Mouse (Mus musculus): ENCODE data around the gene Als2cl. TPM values are rescaled to one million over a fixed set of nuclear protein-coding genes. Genes with fewer than 3 reads are reported as not detected.

Als2cl gene
- polyA plus RNA-seq, 1 experiment from 2014 or later, result 2.7 TPM

GRCm38 (mm10) chr9:110875288-110875695 lies 4.4 kb upstream of the Als2cl start:
- H3K4me1 ChIP-seq (ENCODE audit: control insufficient read depth, insufficient read depth, low read depth, low read length), result peaks cover 34% of the 10 kb centered on the region
- peaks cover 4% of the 10 kb centered on the region for H3K27me3 ChIP-seq (replicated peaks; ENCODE audit: control insufficient read depth, insufficient read depth, low read length)
- no peak overlapping the region for H3K4me2 ChIP-seq (ENCODE audit: low read length)
- H3K4me3 ChIP-seq (ENCODE audit: low read length), result no peak overlapping the region
- no peak; the same call in 1 of the 2 replicates for ATAC-seq
- 9% methylated on average over 6 of the region's 6 CpGs for WGBS
- H3K27ac ChIP-seq (ENCODE audit: low read depth, low read length), result peak overlapping the region; percentile 58
- no peak overlapping the region for H3K9ac ChIP-seq (ENCODE audit: low read depth, low read length)
- H3K36me3 ChIP-seq (ENCODE audit: control insufficient read depth, insufficient read depth, low read length), result no peaks in the 10 kb centered on the region
- H3K9me3 ChIP-seq (ENCODE audit: control insufficient read depth, low read length), result no peaks in the 10 kb centered on the region

- Histone ChIP-seq H3K4me1 (ENCODE audit: control insufficient read depth, insufficient read depth, low read depth, low read length) (peaks cover 41% of the 10 kb centered on the region), H3K27ac (ENCODE audit: low read depth, low read length) (no peak overlapping the region), H3K4me3 (ENCODE audit: low read length) (no peak overlapping the region), H3K36me3 (ENCODE audit: control insufficient read depth, insufficient read depth, low read length) (no peaks in the 10 kb centered on the region), H3K9ac (ENCODE audit: low read depth, low read length) (no peak overlapping the region), H3K4me2 (ENCODE audit: low read length) (no peak overlapping the region), H3K9me3 (ENCODE audit: control insufficient read depth, low read length) (no peaks in the 10 kb centered on the region), H3K27me3 (replicated peaks; ENCODE audit: control insufficient read depth, insufficient read depth, low read length) (peaks cover 15% of the 10 kb centered on the region)
- 100% methylated on average over 1 of the region's 1 CpGs for WGBS
- no peak for ATAC-seq
These were observed 2.3 kb upstream of the Als2cl start for GRCm38 (mm10) chr9:110877353-110877752.

GRCm38 (mm10) chr9:110877888-110878287 lies 1.8 kb upstream of the Als2cl start:
- ATAC-seq, result peak; percentile 27; the same call in 1 of the 2 replicates
- Histone ChIP-seq H3K9ac (ENCODE audit: low read depth, low read length) (no peak overlapping the region), H3K27ac (ENCODE audit: low read depth, low read length) (no peak overlapping the region), H3K4me2 (ENCODE audit: low read length) (no peak overlapping the region), H3K27me3 (replicated peaks; ENCODE audit: control insufficient read depth, insufficient read depth, low read length) (peaks cover 15% of the 10 kb centered on the region), H3K36me3 (ENCODE audit: control insufficient read depth, insufficient read depth, low read length) (no peaks in the 10 kb centered on the region), H3K9me3 (ENCODE audit: control insufficient read depth, low read length) (no peaks in the 10 kb centered on the region), H3K4me1 (ENCODE audit: control insufficient read depth, insufficient read depth, low read depth, low read length) (peaks cover 41% of the 10 kb centered on the region), H3K4me3 (ENCODE audit: low read length) (no peak overlapping the region)
- 77% methylated on average over 5 of the region's 5 CpGs for WGBS

DNA sequence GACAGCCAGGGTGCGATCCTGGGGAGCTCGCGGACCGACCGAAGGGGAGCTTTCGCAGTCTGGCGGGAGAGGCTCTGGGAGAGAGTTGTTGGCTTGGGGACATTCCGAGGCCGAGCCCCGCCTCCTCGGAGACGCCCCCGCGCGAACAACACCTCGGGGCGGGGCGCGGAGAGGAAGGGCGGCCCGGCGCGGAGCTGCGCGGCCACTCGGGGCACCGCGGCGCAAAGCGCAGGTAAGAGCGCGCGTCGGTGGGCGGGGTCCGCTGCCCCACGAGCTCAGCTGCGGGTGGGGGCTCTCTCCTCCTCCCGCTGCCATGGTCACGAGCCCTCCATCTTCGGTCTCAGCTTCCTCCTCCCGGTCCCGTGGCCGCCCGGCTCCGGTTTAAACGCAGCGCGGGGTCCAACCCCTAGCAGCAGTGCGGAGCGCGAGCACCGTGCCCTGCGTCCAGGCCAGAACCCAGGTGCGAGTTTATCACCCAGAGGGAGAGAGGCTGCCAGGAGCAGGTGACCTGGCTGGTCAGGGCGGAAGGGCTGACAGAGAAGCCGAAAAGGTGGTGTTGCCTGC lies 410 bp downstream of the Als2cl start, which contains the start of gene Tmie:
TSS of gene Tmie (minus strand) at position 116 of the 564 bp plus-strand sequence.
- Histone ChIP-seq H3K4me1 (ENCODE audit: control insufficient read depth, insufficient read depth, low read depth, low read length) (peaks cover 24% of the 10 kb centered on the region), H3K27ac (ENCODE audit: low read depth, low read length) (peak within 1 kb of the TSS; percentile 73), H3K4me2 (ENCODE audit: low read length) (peak within 1 kb of the TSS; percentile 97), H3K4me3 (ENCODE audit: low read length) (peak within 1 kb of the TSS; percentile 61), H3K9ac (ENCODE audit: low read depth, low read length) (peak within 1 kb of the TSS; percentile 69), H3K27me3 (replicated peaks; ENCODE audit: control insufficient read depth, insufficient read depth, low read length) (peaks cover 15% of the 10 kb centered on the region), H3K36me3 (ENCODE audit: control insufficient read depth, insufficient read depth, low read length) (no peaks in the 10 kb centered on the region), H3K9me3 (ENCODE audit: control insufficient read depth, low read length) (no peaks in the 10 kb centered on the region)
- ATAC-seq, result peak; percentile 63
- under 1% methylated on average over 38 of the region's 57 CpGs for WGBS

DNA sequence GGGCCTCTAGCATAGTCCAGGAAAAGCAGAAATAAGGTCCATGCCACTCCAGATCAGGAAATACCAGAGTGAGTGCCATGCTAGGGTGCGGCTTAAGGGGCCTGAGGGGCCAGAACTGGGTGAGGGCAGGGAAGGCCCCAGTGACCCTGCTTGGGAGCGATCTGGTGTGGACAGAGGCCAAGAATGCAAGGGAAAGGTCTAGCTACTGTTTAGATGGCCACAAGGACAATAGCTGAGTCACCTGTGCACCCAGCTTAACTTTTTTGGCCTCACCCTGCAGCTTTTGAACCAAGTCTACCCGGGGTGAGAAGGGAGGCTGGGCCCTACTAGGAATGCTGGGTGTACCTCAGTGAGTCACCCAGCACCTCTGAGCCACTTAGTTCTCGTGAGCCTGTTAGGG lies 1.1 kb downstream of the Als2cl start:
- Histone ChIP-seq H3K36me3 (ENCODE audit: control insufficient read depth, insufficient read depth, low read length) (no peaks in the 10 kb centered on the region), H3K27me3 (replicated peaks; ENCODE audit: control insufficient read depth, insufficient read depth, low read length) (peaks cover 15% of the 10 kb centered on the region), H3K9me3 (ENCODE audit: control insufficient read depth, low read length) (no peaks in the 10 kb centered on the region), H3K4me3 (ENCODE audit: low read length) (peak overlapping the region; percentile 61), H3K27ac (ENCODE audit: low read depth, low read length) (no peak overlapping the region), H3K4me1 (ENCODE audit: control insufficient read depth, insufficient read depth, low read depth, low read length) (peaks cover 18% of the 10 kb centered on the region), H3K9ac (ENCODE audit: low read depth, low read length) (no peak overlapping the region), H3K4me2 (ENCODE audit: low read length) (peak overlapping the region; percentile 97)
- WGBS, result 70% methylated on average over 4 of the region's 4 CpGs
- no peak for ATAC-seq

- peaks cover 18% of the 10 kb centered on the region for H3K4me1 ChIP-seq (ENCODE audit: control insufficient read depth, insufficient read depth, low read depth, low read length)
- peaks cover 15% of the 10 kb centered on the region for H3K27me3 ChIP-seq (replicated peaks; ENCODE audit: control insufficient read depth, insufficient read depth, low read length)
- H3K36me3 ChIP-seq (ENCODE audit: control insufficient read depth, insufficient read depth, low read length), result no peaks in the 10 kb centered on the region
- no peak overlapping the region for H3K4me3 ChIP-seq (ENCODE audit: low read length)
- no peak overlapping the region for H3K27ac ChIP-seq (ENCODE audit: low read depth, low read length)
- no peak overlapping the region for H3K9ac ChIP-seq (ENCODE audit: low read depth, low read length)
- 80% methylated on average over 7 of the region's 7 CpGs for WGBS
- ATAC-seq, result no peak
- no peak overlapping the region for H3K4me2 ChIP-seq (ENCODE audit: low read length)
- no peaks in the 10 kb centered on the region for H3K9me3 ChIP-seq (ENCODE audit: control insufficient read depth, low read length)
These were observed 2.3 kb downstream of the Als2cl start for GRCm38 (mm10) chr9:110881953-110882352.

DNA sequence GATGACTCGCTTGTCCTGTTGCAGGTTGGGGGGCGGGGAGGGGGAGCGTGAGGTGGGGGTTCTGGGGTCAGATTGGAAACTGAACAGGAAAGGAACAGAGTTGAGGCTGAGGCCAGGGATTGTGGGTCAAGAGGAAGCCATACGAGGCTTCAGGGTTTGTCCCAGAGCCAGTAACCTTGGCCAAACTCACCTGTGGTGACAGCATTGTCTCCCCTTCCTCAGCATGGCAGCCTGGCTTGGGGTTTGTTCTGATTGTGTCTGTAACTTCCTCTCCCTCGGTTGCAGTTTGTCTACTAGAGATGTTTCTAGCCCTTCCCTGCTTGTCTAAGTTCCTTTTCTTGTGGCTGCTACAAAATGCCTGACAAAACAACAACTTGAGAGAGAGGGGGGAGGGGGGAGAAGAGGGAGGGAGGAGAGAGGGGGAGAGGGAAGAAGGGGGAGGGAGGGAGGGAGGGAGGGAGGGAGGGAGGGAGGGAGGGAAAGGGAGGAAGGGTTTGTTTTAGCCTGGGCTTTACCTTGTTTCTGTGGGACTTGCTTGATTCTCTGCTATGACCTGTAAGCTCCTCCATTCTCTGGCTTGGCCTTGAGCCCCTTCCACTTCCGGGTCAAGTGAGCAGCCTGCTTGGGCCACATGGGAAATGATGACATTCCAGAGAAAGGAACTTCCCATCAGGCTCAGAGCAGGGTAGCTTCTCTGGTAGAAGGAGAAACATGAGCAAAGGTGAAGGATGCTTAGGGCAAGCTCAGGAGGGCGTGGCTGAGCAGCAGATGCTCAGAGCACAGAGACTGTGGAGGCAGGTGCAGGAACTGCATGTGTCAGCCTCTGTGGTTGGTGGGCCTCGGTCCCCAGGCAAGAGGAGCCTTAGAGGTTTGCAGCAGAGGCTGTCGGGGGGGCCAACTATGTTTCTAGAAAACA lies 8.0 kb downstream of the Als2cl start:
- no peak overlapping the region for H3K27ac ChIP-seq (ENCODE audit: low read depth, low read length)
- no peak overlapping the region for H3K4me3 ChIP-seq (ENCODE audit: low read length)
- no peaks in the 10 kb centered on the region for H3K4me1 ChIP-seq (ENCODE audit: control insufficient read depth, insufficient read depth, low read depth, low read length)
- H3K9me3 ChIP-seq (ENCODE audit: control insufficient read depth, low read length), result no peaks in the 10 kb centered on the region
- 66% methylated on average over 9 of the region's 9 CpGs for WGBS
- H3K9ac ChIP-seq (ENCODE audit: low read depth, low read length), result no peak overlapping the region
- no peak overlapping the region for H3K4me2 ChIP-seq (ENCODE audit: low read length)
- H3K36me3 ChIP-seq (ENCODE audit: control insufficient read depth, insufficient read depth, low read length), result no peaks in the 10 kb centered on the region
- no peak for ATAC-seq
- no peaks in the 10 kb centered on the region; the same call in none of the 2 replicates for H3K27me3 ChIP-seq (replicated peaks; ENCODE audit: control insufficient read depth, insufficient read depth, low read length)

DNA sequence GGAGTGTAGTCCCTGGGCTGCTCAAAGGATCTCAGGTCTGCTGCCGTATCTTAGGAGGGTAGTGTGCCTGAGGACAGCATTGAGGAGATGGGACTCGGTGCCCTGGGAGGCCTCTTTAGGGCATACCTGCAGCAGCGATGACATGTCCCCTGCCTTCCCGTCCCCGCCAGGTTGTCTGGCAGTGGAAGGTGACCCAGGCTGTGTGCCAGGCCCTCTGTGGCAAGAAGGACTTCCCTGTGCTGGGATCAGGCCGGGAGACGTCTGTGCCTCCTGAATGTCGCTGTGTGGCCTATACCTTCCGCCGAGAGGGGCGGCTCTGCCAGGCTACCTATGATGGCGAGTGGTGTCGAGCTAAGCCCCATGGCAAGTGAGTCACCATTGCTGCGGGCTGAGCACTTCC lies 9.3 kb downstream of the Als2cl start:
- no peak overlapping the region for H3K4me2 ChIP-seq (ENCODE audit: low read length)
- WGBS, result 94% methylated on average over 14 of the region's 14 CpGs
- no peak overlapping the region for H3K27ac ChIP-seq (ENCODE audit: low read depth, low read length)
- no peak for ATAC-seq
- no peaks in the 10 kb centered on the region for H3K36me3 ChIP-seq (ENCODE audit: control insufficient read depth, insufficient read depth, low read length)
- no peak overlapping the region for H3K9ac ChIP-seq (ENCODE audit: low read depth, low read length)
- no peaks in the 10 kb centered on the region; the same call in none of the 2 replicates for H3K27me3 ChIP-seq (replicated peaks; ENCODE audit: control insufficient read depth, insufficient read depth, low read length)
- H3K4me1 ChIP-seq (ENCODE audit: control insufficient read depth, insufficient read depth, low read depth, low read length), result no peaks in the 10 kb centered on the region
- H3K9me3 ChIP-seq (ENCODE audit: control insufficient read depth, low read length), result no peaks in the 10 kb centered on the region
- H3K4me3 ChIP-seq (ENCODE audit: low read length), result no peak overlapping the region

GRCm38 (mm10) chr9:110890026-110890783 lies 10.5 kb downstream of the Als2cl start:
- H3K27me3 ChIP-seq (replicated peaks; ENCODE audit: control insufficient read depth, insufficient read depth, low read length), result no peaks in the 10 kb centered on the region; the same call in 1 of the 2 replicates
- no peak for ATAC-seq
- no peaks in the 10 kb centered on the region for H3K9me3 ChIP-seq (ENCODE audit: control insufficient read depth, low read length)
- no peak overlapping the region for H3K4me3 ChIP-seq (ENCODE audit: low read length)
- H3K9ac ChIP-seq (ENCODE audit: low read depth, low read length), result no peak overlapping the region
- no peak overlapping the region for H3K4me2 ChIP-seq (ENCODE audit: low read length)
- H3K4me1 ChIP-seq (ENCODE audit: control insufficient read depth, insufficient read depth, low read depth, low read length), result no peaks in the 10 kb centered on the region
- H3K27ac ChIP-seq (ENCODE audit: low read depth, low read length), result no peak overlapping the region
- no peaks in the 10 kb centered on the region for H3K36me3 ChIP-seq (ENCODE audit: control insufficient read depth, insufficient read depth, low read length)
- 14% methylated on average over 21 of the region's 21 CpGs for WGBS
